Mouse (Mus musculus) heart, embryonic 16.5 days (tissue): ENCODE data around the gene Cog5. TPM values are rescaled to one million over a fixed set of nuclear protein-coding genes. Genes with fewer than 3 reads are reported as not detected.

Source experiments
- ATAC-seq: fragments of 200-750 bp; cut with Nextera tagmentation; replicated peaks from 2 replicates; pipeline ENCODE4 v1.8.0; 2017; ENCODE audit warnings: moderate number of reproducible peaks; ENCODE audit not compliant: insufficient read depth, low FRiP score; ENCODE audit errors: extremely low read depth
- H3K27ac ChIP-seq: fragments of 300-500 bp; sonication (generic); 2 replicates; pipeline ENCODE4 v1.5.1; 2014; ENCODE audit warnings: mild to moderate bottlenecking, low read length, control low read depth, moderate library complexity
- H3K27me3 ChIP-seq: fragments of 300-500 bp; sonication (generic); 2 replicates; pipeline ENCODE4 v1.6.1; 2014; ENCODE audit warnings: low read length, mixed read lengths; ENCODE audit not compliant: control insufficient read depth, insufficient read depth
- H3K36me3 ChIP-seq: fragments of 300-500 bp; sonication (generic); 2 replicates; pipeline ENCODE4 v1.6.1; 2014; ENCODE audit not compliant: control insufficient read depth, insufficient read depth
- H3K4me1 ChIP-seq: fragments of 300-500 bp; sonication (generic); 2 replicates; pipeline ENCODE4 v1.6.1; 2014; ENCODE audit warnings: low read length, mixed read lengths; ENCODE audit not compliant: control insufficient read depth, insufficient read depth
- H3K4me2 ChIP-seq: fragments of 300-500 bp; sonication (generic); 2 replicates; pipeline ENCODE4 v1.6.1; 2014; ENCODE audit warnings: low read depth, mild to moderate bottlenecking, control low read depth, low read length
- H3K4me3 ChIP-seq: fragments of 300-500 bp; sonication (generic); 2 replicates; pipeline ENCODE4 v1.5.1; 2014; ENCODE audit warnings: mild to moderate bottlenecking, control low read depth, low read length
- H3K9ac ChIP-seq: fragments of 300-500 bp; sonication (generic); 2 replicates; pipeline ENCODE4 v1.6.1; 2014; ENCODE audit warnings: low read length, control low read depth
- H3K9me3 ChIP-seq: fragments of 300-500 bp; sonication (generic); replicated peaks from 2 replicates; pipeline ENCODE4 v1.6.1; 2016; ENCODE audit warnings: low read length; ENCODE audit not compliant: control insufficient read depth
- WGBS: fragments of 180-500 bp; shearing (Covaris S2); extraction: QIAGEN DNeasy Blood & Tissue Kit; methylation state at CpG from one replicate; pipeline ENCODE4 v1.1.7; 2014; 5-methylcytosine and 5-hydroxymethylcytosine counted together
- polyA plus RNA-seq: library from polyadenylated mRNA; unstranded; fragments of >200 nt; fragmentation: Nextera tagmentation; extraction: Ambion mirVana; gene quantifications from 2 replicates; pipeline ENCODE4 v1.2.1, GENCODE M21; 2015

Cog5 gene
- polyA plus RNA-seq, 1 experiment from 2014 or later: 27.3 TPM

- H3K36me3 ChIP-seq: no peaks in the 10 kb centered on the region
- no peak overlapping the region for H3K27ac ChIP-seq
- peaks cover 8% of the 10 kb centered on the region for H3K4me1 ChIP-seq
- no peak overlapping the region for H3K4me2 ChIP-seq
- H3K9ac ChIP-seq: no peak overlapping the region
- no peak overlapping the region for H3K4me3 ChIP-seq
- no peaks in the 10 kb centered on the region for H3K27me3 ChIP-seq
- ATAC-seq: no peak
- H3K9me3 ChIP-seq: no peaks in the 10 kb centered on the region
- WGBS: 71% methylated on average over 2 of the region's 2 CpGs
These were observed 99.8 kb downstream of the Cog5 start for GRCm38 (mm10) chr12:31754465-31754864.

GRCm38 (mm10) chr12:31755885-31756755, 101.5 kb downstream of the Cog5 start:
- ATAC-seq: no peak
- Histone ChIP-seq H3K4me2 (no peak overlapping the region), H3K27me3 (no peaks in the 10 kb centered on the region), H3K27ac (no peak overlapping the region), H3K4me3 (no peak overlapping the region), H3K4me1 (peaks cover 10% of the 10 kb centered on the region), H3K36me3 (no peaks in the 10 kb centered on the region), H3K9me3 (no peaks in the 10 kb centered on the region), H3K9ac (no peak overlapping the region)
- 31% methylated on average over 2 of the region's 2 CpGs for WGBS

GRCm38 (mm10) chr12:31773612-31774011, 118.9 kb downstream of the Cog5 start:
- no peak overlapping the region for H3K4me2 ChIP-seq
- no peak overlapping the region for H3K9ac ChIP-seq
- no peak for ATAC-seq
- H3K27me3 ChIP-seq: no peaks in the 10 kb centered on the region
- WGBS: 88% methylated on average over 3 of the region's 3 CpGs
- H3K27ac ChIP-seq: no peak overlapping the region
- H3K4me3 ChIP-seq: no peak overlapping the region
- H3K9me3 ChIP-seq: no peaks in the 10 kb centered on the region
- no peaks in the 10 kb centered on the region for H3K36me3 ChIP-seq
- 0 out of 2 replicates have a peak, but pooled peaks cover 2% of the 10 kb centered on the region for H3K4me1 ChIP-seq

GRCm38 (mm10) chr12:31784291-31784690, 129.6 kb downstream of the Cog5 start:
- H3K9me3 ChIP-seq: no peaks in the 10 kb centered on the region
- no peak overlapping the region for H3K9ac ChIP-seq
- H3K4me1 ChIP-seq: no peaks in the 10 kb centered on the region
- WGBS: 87% methylated on average over 1 of the region's 1 CpGs
- no peaks in the 10 kb centered on the region for H3K36me3 ChIP-seq
- ATAC-seq: no peak
- no peak overlapping the region for H3K27ac ChIP-seq
- H3K4me3 ChIP-seq: no peak overlapping the region
- no peaks in the 10 kb centered on the region for H3K27me3 ChIP-seq
- H3K4me2 ChIP-seq: no peak overlapping the region

- ATAC-seq: no peak
- H3K4me2 ChIP-seq: no peak overlapping the region
- no peak overlapping the region for H3K27ac ChIP-seq
- H3K9me3 ChIP-seq: no peaks in the 10 kb centered on the region
- H3K4me3 ChIP-seq: no peak overlapping the region
- no peaks in the 10 kb centered on the region for H3K27me3 ChIP-seq
- no peak overlapping the region for H3K9ac ChIP-seq
- H3K4me1 ChIP-seq: no peaks in the 10 kb centered on the region
- 87% methylated on average over 3 of the region's 3 CpGs for WGBS
- H3K36me3 ChIP-seq: no peaks in the 10 kb centered on the region
These were observed 133.9 kb downstream of the Cog5 start for GRCm38 (mm10) chr12:31788530-31788929.

- no peak overlapping the region for H3K9ac ChIP-seq
- H3K4me1 ChIP-seq: peaks cover 2% of the 10 kb centered on the region; the same call in 1 of the 2 replicates
- H3K36me3 ChIP-seq: no peaks in the 10 kb centered on the region
- H3K4me3 ChIP-seq: no peak overlapping the region
- H3K4me2 ChIP-seq: no peak overlapping the region
- 52% methylated on average over 5 of the region's 5 CpGs for WGBS
- H3K27ac ChIP-seq: no peak overlapping the region
- no peaks in the 10 kb centered on the region for H3K9me3 ChIP-seq
- ATAC-seq: no peak
- H3K27me3 ChIP-seq: no peaks in the 10 kb centered on the region
These were observed 151.9 kb downstream of the Cog5 start for GRCm38 (mm10) chr12:31806410-31807154.

GRCm38 (mm10) chr12:31818051-31818461, 163.4 kb downstream of the Cog5 start:
- no peak overlapping the region for H3K4me2 ChIP-seq
- no peaks in the 10 kb centered on the region for H3K27me3 ChIP-seq
- H3K9ac ChIP-seq: no peak overlapping the region
- no peak overlapping the region for H3K4me3 ChIP-seq
- H3K9me3 ChIP-seq: no peaks in the 10 kb centered on the region
- H3K27ac ChIP-seq: no peak overlapping the region
- H3K4me1 ChIP-seq: peaks cover 4% of the 10 kb centered on the region; the same call in 1 of the 2 replicates
- ATAC-seq: no peak
- H3K36me3 ChIP-seq: no peaks in the 10 kb centered on the region
- 72% methylated on average over 3 of the region's 3 CpGs for WGBS

- H3K9me3 ChIP-seq: no peaks in the 10 kb centered on the region
- no peaks in the 10 kb centered on the region for H3K27me3 ChIP-seq
- H3K4me3 ChIP-seq: no peak overlapping the region
- no peak overlapping the region for H3K9ac ChIP-seq
- H3K27ac ChIP-seq: no peak overlapping the region
- H3K36me3 ChIP-seq: no peaks in the 10 kb centered on the region
- peaks cover 4% of the 10 kb centered on the region; the same call in 1 of the 2 replicates for H3K4me1 ChIP-seq
- no peak overlapping the region for H3K4me2 ChIP-seq
- no peak for ATAC-seq
These were observed 164.4 kb downstream of the Cog5 start for GRCm38 (mm10) chr12:31819096-31819495.

GRCm38 (mm10) chr12:31819520-31819919, 164.9 kb downstream of the Cog5 start:
- Histone ChIP-seq H3K27me3 (no peaks in the 10 kb centered on the region), H3K9me3 (no peaks in the 10 kb centered on the region), H3K4me3 (no peak overlapping the region), H3K4me1 (peaks cover 4% of the 10 kb centered on the region; the same call in 1 of the 2 replicates), H3K36me3 (no peaks in the 10 kb centered on the region), H3K9ac (no peak overlapping the region), H3K27ac (no peak overlapping the region), H3K4me2 (no peak overlapping the region)
- ATAC-seq: no peak
- WGBS: 73% methylated on average over 7 of the region's 7 CpGs
